Mouse (Mus musculus): ENCODE data around the gene Foxs1.

DNA sequence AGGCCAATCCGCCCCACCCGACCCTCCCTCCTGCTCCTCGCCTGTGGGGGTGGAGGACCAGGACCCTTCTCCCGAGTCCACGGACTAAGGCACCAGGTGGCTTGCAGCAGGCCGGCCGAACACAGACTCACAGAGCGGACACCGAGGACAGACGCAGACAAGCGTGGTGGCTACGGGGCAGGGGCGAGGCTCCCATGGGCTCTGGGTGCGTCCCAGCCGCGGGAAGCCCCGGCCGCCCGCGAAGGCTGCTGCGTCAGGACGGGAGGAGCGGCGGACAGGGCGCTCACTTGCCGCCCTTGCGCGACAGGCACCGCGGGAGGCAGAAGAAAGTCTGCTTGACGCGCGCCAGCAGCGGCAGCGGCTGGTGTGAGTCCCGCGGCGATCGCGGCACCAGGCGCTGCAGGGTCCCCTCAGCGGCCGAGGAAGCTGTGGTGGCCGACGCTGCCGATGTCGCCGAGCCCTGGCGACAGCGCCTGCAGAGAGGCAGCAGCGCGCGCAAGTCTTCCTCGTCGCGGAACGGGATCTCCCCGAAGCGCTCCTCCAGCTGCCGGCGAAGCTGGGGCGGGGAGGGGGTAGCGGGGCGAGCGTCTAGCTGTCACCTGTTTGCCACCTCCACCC, 10.0 kb upstream of the Foxs1 start:
- no peak for TF ChIP-seq CTCF (IDR thresholded peaks at IDR 0.05; ENCODE audit: low read depth)
- no peak for TF ChIP-seq EP300 (IDR thresholded peaks at IDR 0.05; ENCODE audit: low read depth)
